Mouse (Mus musculus) CD8-positive naive resting alpha-beta T cell, adult 2 months (primary cell): ENCODE results near the gene Ntrk3.

ENCODE experiments used
- DNase-seq, 2 experiments: peaks; one replicate each; pipeline ENCODE4 v3.0.0; 2022; ENCODE audit warnings: low read depth in 2 of 2, low spot score in 2 of 2

Gene Ntrk3

GRCm38 (mm10) chr7:78528008-78528407 lies 209.8 kb downstream of the Ntrk3 start:
- DNase-seq, result no peak

GRCm38 (mm10) chr7:78527564-78527963 lies 210.2 kb downstream of the Ntrk3 start:
- DNase-seq, result no peak

GRCm38 (mm10) chr7:78520243-78520927 lies 217.4 kb downstream of the Ntrk3 start:
- DNase-seq, result no peak

GRCm38 (mm10) chr7:78519689-78520088 lies 218.1 kb downstream of the Ntrk3 start:
- no peak for DNase-seq

GRCm38 (mm10) chr7:78518760-78519363 lies 218.9 kb downstream of the Ntrk3 start:
- no peak for DNase-seq

GRCm38 (mm10) chr7:78515042-78515609 lies 222.7 kb downstream of the Ntrk3 start:
- DNase-seq, result no peak

- DNase-seq, result no peak
These were observed 230.7 kb downstream of the Ntrk3 start for GRCm38 (mm10) chr7:78507032-78507611.

GRCm38 (mm10) chr7:78500863-78501262 lies 236.9 kb downstream of the Ntrk3 start:
- DNase-seq, result no peak

- no peak for DNase-seq
These were observed 237.8 kb downstream of the Ntrk3 start for GRCm38 (mm10) chr7:78499970-78500369.

- no peak for DNase-seq
These were observed 239.5 kb downstream of the Ntrk3 start for GRCm38 (mm10) chr7:78498356-78498755.

GRCm38 (mm10) chr7:78497819-78498218 lies 240.0 kb downstream of the Ntrk3 start:
- no peak for DNase-seq

GRCm38 (mm10) chr7:78493591-78493990 lies 244.2 kb downstream of the Ntrk3 start:
- no peak for DNase-seq

GRCm38 (mm10) chr7:78491176-78491575 lies 246.6 kb downstream of the Ntrk3 start:
- no peak for DNase-seq

- no peak for DNase-seq
These were observed 253.5 kb downstream of the Ntrk3 start for GRCm38 (mm10) chr7:78484290-78484689.

- DNase-seq, result no peak
These were observed 254.1 kb downstream of the Ntrk3 start for GRCm38 (mm10) chr7:78483729-78484128.

GRCm38 (mm10) chr7:78483061-78483460 lies 254.8 kb downstream of the Ntrk3 start:
- no peak for DNase-seq

GRCm38 (mm10) chr7:78478881-78479280 lies 258.9 kb downstream of the Ntrk3 start:
- DNase-seq, result no peak

GRCm38 (mm10) chr7:78471755-78472154 lies 266.1 kb downstream of the Ntrk3 start:
- DNase-seq, result no peak

- DNase-seq, result no peak
These were observed 266.5 kb downstream of the Ntrk3 start for GRCm38 (mm10) chr7:78471270-78471669.

GRCm38 (mm10) chr7:78462605-78463004 lies 275.2 kb downstream of the Ntrk3 start:
- no peak for DNase-seq

GRCm38 (mm10) chr7:78459021-78459420 lies 278.8 kb downstream of the Ntrk3 start:
- no peak for DNase-seq

- DNase-seq, result peak; percentile 1 to 11
These were observed 286.1 kb downstream of the Ntrk3 start for GRCm38 (mm10) chr7:78451666-78452065.
